Mouse (Mus musculus): ENCODE data around the gene Zfp345.
A peak's percentile ranks its signal among the peaks of the same experiment; 100 is the strongest.
"Not testable (repeated sequence)": the region's sequence is repeated elsewhere in the genome, so short reads cannot be mapped to it uniquely, and the experiment has no call there.

The Zfp345 gene

DNA sequence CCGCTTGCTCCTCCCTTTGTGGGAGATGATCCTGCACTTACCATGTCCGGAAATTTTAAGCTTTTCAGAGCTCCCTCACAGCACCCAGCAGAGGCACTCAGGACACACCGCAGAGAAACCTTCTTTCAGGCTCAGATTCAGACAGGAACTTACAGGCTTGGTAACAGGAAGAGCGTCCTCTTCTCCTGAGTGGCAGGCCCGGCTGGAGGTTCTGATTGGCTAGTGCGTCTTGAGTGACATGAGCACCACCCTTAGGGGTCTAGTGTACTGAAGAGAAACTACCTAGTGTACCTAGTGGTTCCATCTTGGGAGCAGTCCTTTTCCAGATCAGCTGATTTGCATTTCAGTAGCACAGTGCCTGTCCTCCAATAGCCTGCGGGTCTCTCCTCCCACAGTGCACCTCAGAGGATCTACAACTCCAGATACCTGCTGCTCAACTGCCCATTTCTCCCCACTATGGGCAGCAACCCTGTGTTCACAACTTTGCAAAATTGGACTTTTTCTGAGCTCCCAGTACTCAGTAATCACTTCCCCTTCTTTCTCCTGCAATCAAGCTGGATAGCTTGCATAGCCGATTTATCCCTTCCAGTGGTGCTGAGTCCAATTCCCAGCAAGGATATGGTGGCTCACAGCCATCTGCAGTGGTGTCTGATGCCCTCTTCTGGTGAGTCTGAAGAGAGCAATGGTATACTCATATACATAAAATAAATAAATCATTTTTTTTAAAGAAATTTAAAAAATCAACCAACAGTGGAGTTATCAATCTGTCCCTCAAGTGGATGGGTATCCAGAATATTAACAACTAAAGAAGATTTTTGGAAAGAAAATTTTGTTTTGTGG lies at the start of gene Zfp345:
Gene Zfp345, minus strand, starts transcription at position 153 of the 840 bp plus-strand sequence.
- peak; percentile 7 for DNase-seq

DNA sequence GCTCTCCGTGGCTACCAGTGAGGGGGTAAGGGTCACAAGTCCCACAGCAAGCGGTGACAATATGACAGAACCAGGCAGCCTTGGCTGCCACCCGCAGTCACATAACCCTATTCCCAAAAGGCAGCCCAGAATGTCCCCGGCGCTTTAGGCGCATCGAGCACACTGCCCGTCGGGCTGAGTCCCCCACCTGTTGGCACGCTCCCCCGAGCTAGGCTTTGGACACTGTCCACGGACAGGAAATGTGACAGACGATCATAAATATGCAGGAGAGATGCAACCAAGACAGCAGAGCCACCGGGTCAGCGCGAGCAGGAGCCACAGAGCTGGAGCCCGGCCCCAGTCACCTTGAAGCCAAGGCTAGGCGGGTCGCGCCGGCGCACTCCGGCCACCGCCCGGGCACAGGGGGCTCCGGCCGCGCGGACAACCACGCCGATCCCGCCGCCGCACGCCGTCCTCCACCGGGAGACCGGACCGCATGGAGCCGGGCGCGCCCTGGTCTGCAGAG lies 40.9 kb upstream of the Zfp345 start:
- DNase-seq: no peak

GRCm38 (mm10) chr2:150512837-150513236 lies 27.9 kb upstream of the Zfp345 start:
- DNase-seq: no peak

GRCm38 (mm10) chr2:150500124-150500973 lies 15.5 kb upstream of the Zfp345 start:
- not testable (repeated sequence) for DNase-seq

GRCm38 (mm10) chr2:150493031-150493430 lies 8.1 kb upstream of the Zfp345 start:
- no peak for DNase-seq

- peak; percentile 43 for DNase-seq
These were observed 33.5 kb downstream of the Zfp345 start, which contains the start of gene Zfp442 for GRCm38 (mm10) chr2:150451180-150451919. Gene Zfp442 (minus strand): TSS chr2:150451486.

DNA sequence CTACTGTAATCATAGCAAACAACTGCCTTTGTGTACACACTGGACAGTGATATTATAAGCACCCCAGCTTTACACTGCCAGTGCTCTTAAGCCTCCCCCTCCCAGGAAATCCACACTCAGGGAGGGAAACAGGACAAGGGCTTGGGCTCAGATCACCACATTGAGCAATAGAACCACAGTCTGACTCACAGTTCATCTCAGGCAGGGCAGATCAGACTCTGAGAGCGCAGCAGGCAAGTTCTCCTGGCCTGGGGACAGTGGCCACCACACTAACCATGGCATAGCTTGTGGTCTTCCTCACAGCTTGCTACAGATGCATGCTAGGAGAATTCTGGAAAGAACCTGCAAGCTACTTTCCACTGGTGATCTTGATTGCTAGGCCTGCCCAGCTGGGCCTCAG lies 45.8 kb downstream of the Zfp345 start:
- DNase-seq: not testable (repeated sequence)
